Mouse (Mus musculus): ENCODE data around the gene Vti1b. TPM values are rescaled to one million over a fixed set of nuclear protein-coding genes. Genes with fewer than 3 reads are reported as not detected.

Gene Vti1b
- polyA plus RNA-seq, 1 experiment from 2014 or later = 83.6 TPM

- Histone ChIP-seq H3K27me3 (ENCODE audit: control insufficient read depth, insufficient read depth, low read length) (no peaks in the 10 kb centered on the region), H3K4me1 (ENCODE audit: control insufficient read depth, insufficient read depth, low read length) (no peaks in the 10 kb centered on the region), H3K9ac (replicated peaks; ENCODE audit: low read depth, low read length) (no peak overlapping the region), H3K36me3 (ENCODE audit: control insufficient read depth, insufficient read depth, low read length) (peaks cover 38% of the 10 kb centered on the region), H3K27ac (ENCODE audit: low read length) (no peak overlapping the region), H3K4me2 (replicated peaks; ENCODE audit: low read depth, low read length) (no peak overlapping the region), H3K9me3 (ENCODE audit: control insufficient read depth, low read depth, low read length) (no peaks in the 10 kb centered on the region), H3K4me3 (ENCODE audit: low read depth, low read length) (no peak overlapping the region)
- ATAC-seq (ENCODE audit: insufficient number of reproducible peaks, insufficient read depth, low FRiP score, low read depth) = no peak
- whole genome bisulfite sequencing = 98% methylated on average over 3 of the region's 3 CpGs
Observed at GRCm38 (mm10) chr12:79162876-79163275, 9.6 kb downstream of the Vti1b start.

GRCm38 (mm10) chr12:79149653-79150052 lies 22.8 kb downstream of the Vti1b start:
- H3K4me2 ChIP-seq (replicated peaks; ENCODE audit: low read depth, low read length) = no peak overlapping the region
- WGBS = 91% methylated on average over 6 of the region's 6 CpGs
- peaks cover 6% of the 10 kb centered on the region; the same call in 1 of the 2 replicates for H3K36me3 ChIP-seq (ENCODE audit: control insufficient read depth, insufficient read depth, low read length)
- H3K4me1 ChIP-seq (ENCODE audit: control insufficient read depth, insufficient read depth, low read length) = no peaks in the 10 kb centered on the region
- no peak overlapping the region for H3K4me3 ChIP-seq (ENCODE audit: low read depth, low read length)
- H3K27ac ChIP-seq (ENCODE audit: low read length) = no peak overlapping the region
- H3K9me3 ChIP-seq (ENCODE audit: control insufficient read depth, low read depth, low read length) = no peaks in the 10 kb centered on the region
- H3K9ac ChIP-seq (replicated peaks; ENCODE audit: low read depth, low read length) = no peak overlapping the region
- ATAC-seq (ENCODE audit: insufficient number of reproducible peaks, insufficient read depth, low FRiP score, low read depth) = no peak
- H3K27me3 ChIP-seq (ENCODE audit: control insufficient read depth, insufficient read depth, low read length) = no peaks in the 10 kb centered on the region

DNA sequence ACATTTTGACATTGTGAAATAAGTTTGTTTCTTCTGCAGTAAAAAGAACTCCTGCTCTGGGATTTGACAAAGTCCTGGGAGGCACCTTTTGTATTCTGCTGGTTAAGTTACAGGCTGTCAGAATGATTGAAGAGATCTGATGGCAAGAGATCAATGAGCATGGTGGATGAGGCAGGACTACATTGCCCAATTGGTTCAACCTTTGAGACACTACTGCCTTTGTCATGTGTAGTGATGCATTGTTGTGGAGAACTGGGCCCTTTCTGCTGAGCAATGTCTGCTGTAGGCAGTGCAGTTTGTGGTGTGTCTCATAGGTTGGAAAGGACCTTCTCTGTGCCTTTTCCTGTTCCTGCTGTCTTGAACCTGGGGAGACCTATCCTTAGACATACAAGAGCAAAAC lies 31.1 kb downstream of the Vti1b start:
- Histone ChIP-seq H3K36me3 (ENCODE audit: control insufficient read depth, insufficient read depth, low read length) (no peaks in the 10 kb centered on the region), H3K27ac (ENCODE audit: low read length) (no peak overlapping the region), H3K4me1 (ENCODE audit: control insufficient read depth, insufficient read depth, low read length) (no peaks in the 10 kb centered on the region), H3K4me2 (replicated peaks; ENCODE audit: low read depth, low read length) (no peak overlapping the region), H3K4me3 (ENCODE audit: low read depth, low read length) (no peak overlapping the region), H3K9ac (replicated peaks; ENCODE audit: low read depth, low read length) (no peak overlapping the region), H3K9me3 (ENCODE audit: control insufficient read depth, low read depth, low read length) (no peaks in the 10 kb centered on the region), H3K27me3 (ENCODE audit: control insufficient read depth, insufficient read depth, low read length) (no peaks in the 10 kb centered on the region)
- no peak for ATAC-seq (ENCODE audit: insufficient number of reproducible peaks, insufficient read depth, low FRiP score, low read depth)

DNA sequence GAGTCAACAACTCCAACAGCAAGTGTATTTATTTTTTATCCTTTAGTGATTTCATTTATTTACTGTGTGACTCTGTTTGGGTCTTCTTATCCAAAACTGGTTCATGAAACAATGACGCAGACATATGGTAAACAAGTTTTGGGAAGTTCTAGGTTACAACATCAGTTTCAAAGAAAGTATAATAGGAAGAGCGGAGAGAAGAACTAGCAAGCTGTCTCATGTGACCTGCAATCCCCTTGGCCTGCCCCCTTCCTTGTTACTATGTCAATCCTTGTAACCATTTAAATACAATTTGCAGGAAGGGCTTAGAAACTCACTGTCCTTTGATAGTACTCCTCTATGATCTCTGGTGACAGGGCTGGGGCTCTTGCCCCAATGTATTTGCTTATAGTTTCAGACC lies 31.7 kb downstream of the Vti1b start:
- Histone ChIP-seq H3K9ac (replicated peaks; ENCODE audit: low read depth, low read length) (no peak overlapping the region), H3K4me3 (ENCODE audit: low read depth, low read length) (no peak overlapping the region), H3K27ac (ENCODE audit: low read length) (no peak overlapping the region), H3K36me3 (ENCODE audit: control insufficient read depth, insufficient read depth, low read length) (no peaks in the 10 kb centered on the region), H3K27me3 (ENCODE audit: control insufficient read depth, insufficient read depth, low read length) (no peaks in the 10 kb centered on the region), H3K9me3 (ENCODE audit: control insufficient read depth, low read depth, low read length) (no peaks in the 10 kb centered on the region), H3K4me1 (ENCODE audit: control insufficient read depth, insufficient read depth, low read length) (no peaks in the 10 kb centered on the region), H3K4me2 (replicated peaks; ENCODE audit: low read depth, low read length) (no peak overlapping the region)
- ATAC-seq (ENCODE audit: insufficient number of reproducible peaks, insufficient read depth, low FRiP score, low read depth) = no peak
- WGBS = 88% methylated on average over 2 of the region's 2 CpGs

GRCm38 (mm10) chr12:79139417-79139816 lies 33.0 kb downstream of the Vti1b start:
- no peaks in the 10 kb centered on the region for H3K36me3 ChIP-seq (ENCODE audit: control insufficient read depth, insufficient read depth, low read length)
- no peak overlapping the region for H3K9ac ChIP-seq (replicated peaks; ENCODE audit: low read depth, low read length)
- H3K9me3 ChIP-seq (ENCODE audit: control insufficient read depth, low read depth, low read length) = no peaks in the 10 kb centered on the region
- H3K27ac ChIP-seq (ENCODE audit: low read length) = no peak overlapping the region
- no peak for ATAC-seq (ENCODE audit: insufficient number of reproducible peaks, insufficient read depth, low FRiP score, low read depth)
- H3K4me2 ChIP-seq (replicated peaks; ENCODE audit: low read depth, low read length) = no peak overlapping the region
- H3K27me3 ChIP-seq (ENCODE audit: control insufficient read depth, insufficient read depth, low read length) = no peaks in the 10 kb centered on the region
- no peak overlapping the region for H3K4me3 ChIP-seq (ENCODE audit: low read depth, low read length)
- H3K4me1 ChIP-seq (ENCODE audit: control insufficient read depth, insufficient read depth, low read length) = no peaks in the 10 kb centered on the region
- WGBS = 53% methylated on average over 1 of the region's 1 CpGs

DNA sequence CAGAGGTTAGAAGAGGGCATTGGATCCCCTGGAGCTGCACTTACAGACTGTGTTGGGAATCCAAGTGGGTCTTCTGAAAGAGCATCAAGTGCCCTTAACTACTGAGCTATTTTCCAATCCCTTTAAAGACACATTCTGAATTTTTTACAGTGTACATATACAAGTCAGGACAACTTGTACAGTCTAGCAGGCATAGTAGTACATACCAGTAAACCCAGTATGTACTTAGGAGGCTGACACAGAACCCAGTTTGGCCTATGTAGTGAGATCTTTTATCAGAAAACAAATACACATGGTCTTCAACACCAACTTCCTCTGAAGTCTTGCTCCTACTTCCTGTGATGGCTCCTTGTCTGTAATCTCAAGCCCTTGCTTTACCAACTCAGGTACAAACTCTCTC lies 33.5 kb downstream of the Vti1b start:
- H3K9me3 ChIP-seq (ENCODE audit: control insufficient read depth, low read depth, low read length) = no peaks in the 10 kb centered on the region
- no peak overlapping the region for H3K9ac ChIP-seq (replicated peaks; ENCODE audit: low read depth, low read length)
- no peaks in the 10 kb centered on the region for H3K27me3 ChIP-seq (ENCODE audit: control insufficient read depth, insufficient read depth, low read length)
- no peak overlapping the region for H3K4me2 ChIP-seq (replicated peaks; ENCODE audit: low read depth, low read length)
- ATAC-seq (ENCODE audit: insufficient number of reproducible peaks, insufficient read depth, low FRiP score, low read depth) = no peak
- no peak overlapping the region for H3K4me3 ChIP-seq (ENCODE audit: low read depth, low read length)
- H3K4me1 ChIP-seq (ENCODE audit: control insufficient read depth, insufficient read depth, low read length) = no peaks in the 10 kb centered on the region
- no peak overlapping the region for H3K27ac ChIP-seq (ENCODE audit: low read length)
- no peaks in the 10 kb centered on the region for H3K36me3 ChIP-seq (ENCODE audit: control insufficient read depth, insufficient read depth, low read length)

- Histone ChIP-seq H3K27ac (ENCODE audit: low read length) (no peak overlapping the region), H3K36me3 (ENCODE audit: control insufficient read depth, insufficient read depth, low read length) (no peaks in the 10 kb centered on the region), H3K27me3 (ENCODE audit: control insufficient read depth, insufficient read depth, low read length) (peaks cover under 1% of the 10 kb centered on the region; the same call in 1 of the 2 replicates), H3K9ac (replicated peaks; ENCODE audit: low read depth, low read length) (no peak overlapping the region), H3K4me1 (ENCODE audit: control insufficient read depth, insufficient read depth, low read length) (no peaks in the 10 kb centered on the region), H3K4me2 (replicated peaks; ENCODE audit: low read depth, low read length) (no peak overlapping the region), H3K9me3 (ENCODE audit: control insufficient read depth, low read depth, low read length) (no peaks in the 10 kb centered on the region), H3K4me3 (ENCODE audit: low read depth, low read length) (no peak overlapping the region)
- 70% methylated on average over 7 of the region's 7 CpGs for WGBS
- no peak for ATAC-seq (ENCODE audit: insufficient number of reproducible peaks, insufficient read depth, low FRiP score, low read depth)
Observed at GRCm38 (mm10) chr12:79136949-79137348, 35.5 kb downstream of the Vti1b start.

DNA sequence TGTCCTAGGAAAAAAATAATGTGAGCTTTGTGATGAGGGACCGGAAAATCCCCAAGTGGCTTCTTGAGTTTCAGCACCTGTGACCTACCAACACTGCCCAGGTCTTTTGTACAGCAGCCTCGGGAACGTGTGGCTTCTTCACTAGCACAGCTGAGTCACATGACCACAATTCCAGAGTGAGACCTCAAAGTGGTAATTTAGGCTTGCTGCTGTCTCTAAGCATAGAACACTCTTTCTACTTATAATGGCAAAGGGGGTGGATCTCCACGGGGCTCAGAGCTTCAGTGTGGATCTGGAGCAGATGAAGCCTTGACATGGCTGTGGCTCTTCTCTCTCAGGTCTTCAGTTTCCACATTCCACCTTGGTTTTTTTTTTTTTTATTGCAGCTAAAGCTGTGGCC lies 37.4 kb downstream of the Vti1b start:
- H3K27ac ChIP-seq (ENCODE audit: low read length) = no peak overlapping the region
- H3K27me3 ChIP-seq (ENCODE audit: control insufficient read depth, insufficient read depth, low read length) = peaks cover 15% of the 10 kb centered on the region
- no peak overlapping the region for H3K4me3 ChIP-seq (ENCODE audit: low read depth, low read length)
- no peak for ATAC-seq (ENCODE audit: insufficient number of reproducible peaks, insufficient read depth, low FRiP score, low read depth)
- H3K36me3 ChIP-seq (ENCODE audit: control insufficient read depth, insufficient read depth, low read length) = no peaks in the 10 kb centered on the region
- 0 out of 2 replicates have a peak, but pooled peaks cover 5% of the 10 kb centered on the region for H3K4me1 ChIP-seq (ENCODE audit: control insufficient read depth, insufficient read depth, low read length)
- no peaks in the 10 kb centered on the region for H3K9me3 ChIP-seq (ENCODE audit: control insufficient read depth, low read depth, low read length)
- H3K9ac ChIP-seq (replicated peaks; ENCODE audit: low read depth, low read length) = no peak overlapping the region
- H3K4me2 ChIP-seq (replicated peaks; ENCODE audit: low read depth, low read length) = no peak overlapping the region
- 37% methylated on average over 4 of the region's 4 CpGs for WGBS

DNA sequence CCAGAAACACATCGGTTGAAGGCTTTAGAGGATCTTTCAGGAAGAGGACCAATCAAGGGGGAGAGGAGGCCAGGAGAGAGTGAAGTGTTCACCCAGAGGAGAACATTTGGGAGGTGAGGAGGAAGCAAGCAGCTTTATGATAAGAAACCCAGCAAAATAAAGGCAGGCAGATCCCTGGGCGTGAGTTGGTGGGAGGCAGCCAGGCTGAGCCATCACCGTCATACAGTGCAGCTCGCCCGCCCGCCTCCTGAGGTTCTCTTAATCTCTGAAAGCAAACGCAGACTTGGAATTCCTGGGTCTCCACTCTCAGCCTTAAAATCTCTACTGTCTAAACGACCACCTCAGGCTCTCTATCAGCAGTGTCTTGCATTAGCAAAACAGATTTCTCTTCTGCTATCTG lies 37.8 kb downstream of the Vti1b start:
- Histone ChIP-seq H3K36me3 (ENCODE audit: control insufficient read depth, insufficient read depth, low read length) (no peaks in the 10 kb centered on the region), H3K4me2 (replicated peaks; ENCODE audit: low read depth, low read length) (no peak overlapping the region), H3K9ac (replicated peaks; ENCODE audit: low read depth, low read length) (no peak overlapping the region), H3K9me3 (ENCODE audit: control insufficient read depth, low read depth, low read length) (no peaks in the 10 kb centered on the region), H3K27me3 (ENCODE audit: control insufficient read depth, insufficient read depth, low read length) (peaks cover 15% of the 10 kb centered on the region), H3K4me3 (ENCODE audit: low read depth, low read length) (no peak overlapping the region), H3K4me1 (ENCODE audit: control insufficient read depth, insufficient read depth, low read length) (0 out of 2 replicates have a peak, but pooled peaks cover 5% of the 10 kb centered on the region), H3K27ac (ENCODE audit: low read length) (no peak overlapping the region)
- WGBS = 28% methylated on average over 8 of the region's 8 CpGs
- ATAC-seq (ENCODE audit: insufficient number of reproducible peaks, insufficient read depth, low FRiP score, low read depth) = no peak

Measured in stomach, embryonic 14.5 days (tissue).